Mouse (Mus musculus) brain, adult 10 weeks (tissue): ENCODE data around the gene Gm45015. TPM values are rescaled to one million over a fixed set of nuclear protein-coding genes. Genes with fewer than 3 reads are reported as not detected.

Experiments used
- polyA plus RNA-seq: library from polyadenylated mRNA; stranded (reverse); fragments of 350-450 nt; fragmentation: Illumina TruSeq; extraction: RNeasy Lipid Tissue Mini Kit (QIAGEN cat#74804); gene quantifications from one replicate; pipeline ENCODE4 v1.2.3, GENCODE M21; 2015; ENCODE audit warnings: low read depth, low replicate concordance

Gm45015 gene
- not detected for polyA plus RNA-seq

DNA sequence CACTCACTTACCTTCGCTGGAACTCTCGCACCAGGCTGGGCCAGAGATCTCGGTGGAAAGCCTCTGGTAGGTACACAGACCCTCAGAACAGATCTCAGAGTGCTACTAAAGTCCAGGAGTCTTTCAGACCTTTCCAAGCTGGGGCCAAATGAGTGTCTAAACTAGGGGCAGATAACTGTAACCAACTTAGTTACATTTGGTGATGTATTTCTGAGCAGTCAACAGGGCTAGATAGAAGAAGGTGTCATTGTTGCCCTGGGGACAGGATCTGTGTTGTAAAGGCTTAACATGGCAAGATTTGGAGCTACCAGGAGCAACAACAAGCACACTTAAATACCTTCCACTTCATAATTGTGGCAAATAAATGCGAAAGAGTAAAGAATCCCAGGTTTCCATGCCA lies at the start of gene Gm45015:
Gene Gm45015 (minus strand): TSS at position 101 of the 400 bp plus-strand sequence.

DNA sequence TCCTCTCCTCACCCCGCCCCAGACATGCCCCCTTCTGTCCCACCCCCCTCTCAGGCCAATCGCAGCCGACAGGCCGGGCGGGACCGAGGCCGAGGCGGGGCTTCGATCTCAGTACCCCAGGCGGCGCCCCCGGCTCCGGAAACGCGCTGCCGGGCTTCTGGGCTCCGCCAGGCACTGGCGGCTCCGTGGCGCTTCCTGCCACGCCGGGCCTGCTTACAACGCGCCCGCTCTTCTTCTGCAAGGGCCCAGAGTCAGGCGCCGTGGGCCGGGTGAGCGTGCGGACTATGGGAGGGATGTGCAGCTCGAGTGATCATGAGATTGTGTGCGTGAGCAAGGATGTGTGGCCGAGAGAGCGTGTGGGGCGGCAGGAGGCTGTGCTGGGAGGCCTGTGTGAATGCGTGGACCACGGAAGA lies 5.8 kb upstream of the Gm45015 start, which contains the start of gene Zfp275:
Gene Zfp275 (plus strand): TSS at position 139 of the 413 bp plus-strand sequence.

DNA sequence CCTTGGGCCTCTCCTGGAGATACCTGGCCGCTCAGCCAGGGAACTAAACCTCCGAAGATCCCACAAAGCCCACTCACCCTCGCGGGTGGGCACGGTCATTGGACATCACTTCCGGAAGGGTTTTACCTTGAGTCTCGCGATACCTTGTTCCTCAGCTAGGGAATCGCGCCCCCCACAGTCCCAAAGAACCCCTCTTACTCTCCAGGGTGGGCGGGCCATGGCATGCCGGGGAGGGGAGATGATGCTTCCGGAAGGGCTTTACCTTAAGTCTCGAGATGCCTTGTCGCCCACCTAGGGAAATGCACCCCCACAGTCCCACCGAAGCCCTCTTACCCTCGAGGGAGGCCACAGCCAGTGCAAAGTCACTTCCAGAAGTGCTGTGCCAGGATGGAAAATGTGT lies 43.8 kb downstream of the Gm45015 start, which contains the start of the genes Xlr5a and Xlr5c:
Gene Xlr5a (minus strand): TSS at position 101 of the 400 bp plus-strand sequence.
Gene Xlr5c (minus strand): TSS at position 101 of the 400 bp plus-strand sequence.

Other genes with a start within 250 kb of the Gm45015 start
- gene Xlr3a, start 239.7 kb downstream of the Gm45015 start, polyA plus RNA-seq: 2.1 TPM
- not detected for gene Gm14685, start 219.8 kb downstream of the Gm45015 start, polyA plus RNA-seq
- gene Xlr5b, start 188.0 kb downstream of the Gm45015 start, polyA plus RNA-seq: not detected
- gene DXBay18, start 187.4 kb downstream of the Gm45015 start, polyA plus RNA-seq: 0.70 TPM
- not detected for gene Spin2d, start 159.9 kb downstream of the Gm45015 start, polyA plus RNA-seq
- 1.9 TPM for gene Xlr3b, start 144.6 kb downstream of the Gm45015 start, polyA plus RNA-seq
- gene Xlr4b, start 122.5 kb downstream of the Gm45015 start, polyA plus RNA-seq: 0.74 TPM
- gene F8a, start 108.5 kb downstream of the Gm45015 start, polyA plus RNA-seq: 14.6 TPM
- not detected for gene Xlr4c, start 93.7 kb downstream of the Gm45015 start, polyA plus RNA-seq
- gene Xlr3c, start 71.5 kb downstream of the Gm45015 start, polyA plus RNA-seq: not detected
- gene Xlr5a, start 43.9 kb downstream of the Gm45015 start, polyA plus RNA-seq: not detected
- gene Xlr5c, start 43.9 kb downstream of the Gm45015 start, polyA plus RNA-seq: not detected
- 13.9 TPM for gene Zfp275, start 5.8 kb upstream of the Gm45015 start, polyA plus RNA-seq
- 0.19 TPM for gene Gm18336, start 61.9 kb upstream of the Gm45015 start, polyA plus RNA-seq
- 2.3 TPM for gene Zfp92, start 74.3 kb upstream of the Gm45015 start, polyA plus RNA-seq
- gene Trex2, start 98.5 kb upstream of the Gm45015 start, polyA plus RNA-seq: not detected
- 12.0 TPM for gene Haus7, start 122.2 kb upstream of the Gm45015 start, polyA plus RNA-seq
- 13.7 TPM for gene Bgn, start 146.8 kb upstream of the Gm45015 start, polyA plus RNA-seq
- gene Atp2b3, start 166.2 kb upstream of the Gm45015 start, polyA plus RNA-seq: 55.4 TPM